ENCODE assay signal across 10 mouse cellular contexts in the genomic region with DNA sequence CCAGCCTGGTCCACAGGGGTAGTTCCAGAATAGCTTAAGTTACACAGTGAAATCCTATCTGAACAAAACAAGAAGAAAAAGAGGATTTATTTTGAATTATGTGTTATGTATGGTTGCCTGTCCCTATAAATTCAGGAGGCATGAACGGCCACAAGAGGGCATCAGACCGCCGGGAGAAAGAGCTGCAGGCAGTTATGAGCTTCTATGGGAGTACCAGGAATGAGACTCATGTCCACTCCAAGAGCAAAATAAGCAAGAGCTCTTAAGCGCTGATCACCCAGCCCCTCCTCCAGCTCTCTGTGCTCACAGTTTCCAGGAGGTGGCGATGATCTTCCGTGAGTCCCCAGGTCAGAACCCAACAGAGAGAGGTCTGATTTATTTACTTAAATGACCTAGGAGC. TPM values are rescaled to one million over a fixed set of nuclear protein-coding genes. Genes with fewer than 3 reads are reported as not detected.
DNase-seq lines count a peak whose midpoint lies in the region; ATAC-seq and TF ChIP-seq lines count a peak whose summit lies in the region.
"Had no signal": no experiment of that assay in that cellular context is flagged by ENCODE, and none has a peak within 500 bp of the region (broad histone marks: within the 10 kb centered on the region; RNA-seq: fewer than 3 reads in every experiment).

No protein-coding gene starts in this region.

- H3K4me2 ChIP-seq in embryonic facial prominence, embryonic 14.5 days (ENCODE audit: low read depth, low read length): no peak overlapping the region
- H3K4me2 ChIP-seq in limb, embryonic 11.5 days (ENCODE audit: low read depth, severe bottlenecking): no peak overlapping the region
- H3K4me2 ChIP-seq: liver, embryonic 13.5 days had no signal

- peaks cover 5% of the 10 kb centered on the region; the same call in 1 of the 2 replicates for H3K9me3 ChIP-seq in E14TG2a.4 (ENCODE audit: low read length)
- no peaks in the 10 kb centered on the region for H3K9me3 ChIP-seq in embryonic facial prominence, embryonic 14.5 days (ENCODE audit: control insufficient read depth, low read length)
- H3K9me3 ChIP-seq in limb, embryonic 11.5 days (ENCODE audit: control insufficient read depth, low read length): no peaks in the 10 kb centered on the region
- H3K9me3 ChIP-seq: liver, embryonic 13.5 days had no signal

- H3K4me3 ChIP-seq in E14TG2a.4 (replicated peaks; ENCODE audit: low read length): no peak overlapping the region
- no peak overlapping the region for H3K4me3 ChIP-seq in embryonic facial prominence, embryonic 14.5 days (ENCODE audit: low read depth, low read length)
- no peak overlapping the region for H3K4me3 ChIP-seq in limb, embryonic 11.5 days (ENCODE audit: low read depth, low read length)
- H3K4me3 ChIP-seq: erythroblast, embryonic 14.5 days; liver, embryonic 13.5 days had no signal

- H3K27ac ChIP-seq in embryonic facial prominence, embryonic 14.5 days (replicated peaks; ENCODE audit: low read depth, low read length): no peak overlapping the region
- H3K27ac ChIP-seq in limb, embryonic 11.5 days (replicated peaks; ENCODE audit: low read depth, low read length): no peak overlapping the region
- H3K27ac ChIP-seq: liver, embryonic 13.5 days had no signal

- ATAC-seq in embryonic facial prominence, embryonic 14.5 days (ENCODE audit: low read depth): 0 out of 2 replicates have a peak, but pooled peaks have one; percentile 30
- no peak for ATAC-seq in limb, embryonic 11.5 days (ENCODE audit: insufficient number of reproducible peaks, low FRiP score, low TSS enrichment, low read depth)
- no peak for ATAC-seq in activated CD4-positive, CD25-positive, alpha-beta regulatory T cell, adult 4 months

- DNase-seq in layer of hippocampus, adult 11-12 months (ENCODE audit: low spot score): peak; percentile 72
- DNase-seq in layer of hippocampus, postnatal 14 days (ENCODE audit: low spot score in 2 of 2): no peak
- peak; percentile 83 for DNase-seq in adrenal gland, postnatal 10 days
- peak; percentile 63 for DNase-seq in embryonic facial prominence, embryonic 14.5 days (ENCODE audit: low spot score)
- DNase-seq in limb, embryonic 11.5 days (ENCODE audit: low spot score): peak; percentile 78
- peak; percentile 71 for DNase-seq in right cerebral cortex, postnatal 14 days
- DNase-seq: liver, embryonic 13.5 days had no signal

- peak; percentile 84 for TF ChIP-seq CTCF in E14TG2a.4 (conservative IDR thresholded peaks at IDR 0.05; ENCODE audit: low read length)

- no peak overlapping the region for H3K9ac ChIP-seq in embryonic facial prominence, embryonic 14.5 days (ENCODE audit: low read depth, low read length)
- no peak overlapping the region for H3K9ac ChIP-seq in limb, embryonic 11.5 days (ENCODE audit: low read length)
- H3K9ac ChIP-seq: liver, embryonic 13.5 days had no signal

- WGBS in embryonic facial prominence, embryonic 14.5 days: 4% methylated on average over 6 of the region's 6 CpGs
- 5% methylated on average over 6 of the region's 6 CpGs for WGBS in limb, embryonic 11.5 days

- H3K27me3 ChIP-seq in E14TG2a.4 (ENCODE audit: insufficient read depth, low read length): no peaks in the 10 kb centered on the region
- H3K27me3 ChIP-seq in embryonic facial prominence, embryonic 14.5 days (replicated peaks; ENCODE audit: control insufficient read depth, insufficient read depth, low read length): no peaks in the 10 kb centered on the region
- H3K27me3 ChIP-seq in limb, embryonic 11.5 days (ENCODE audit: control insufficient read depth, insufficient read depth, low read length): no peaks in the 10 kb centered on the region

- no peaks in the 10 kb centered on the region for H3K36me3 ChIP-seq in E14TG2a.4 (ENCODE audit: insufficient read depth, low read length)
- no peaks in the 10 kb centered on the region for H3K36me3 ChIP-seq in embryonic facial prominence, embryonic 14.5 days (ENCODE audit: control insufficient read depth, insufficient read depth, low read length)
- no peaks in the 10 kb centered on the region for H3K36me3 ChIP-seq in limb, embryonic 11.5 days (ENCODE audit: control insufficient read depth, insufficient read depth, low read length)
- H3K36me3 ChIP-seq: liver, embryonic 13.5 days had no signal

- H3K4me1 ChIP-seq in E14TG2a.4 (replicated peaks; ENCODE audit: low read depth, low read length): peaks cover 22% of the 10 kb centered on the region
- H3K4me1 ChIP-seq in embryonic facial prominence, embryonic 14.5 days (ENCODE audit: control insufficient read depth, insufficient read depth, low read length): no peaks in the 10 kb centered on the region
- H3K4me1 ChIP-seq in limb, embryonic 11.5 days (ENCODE audit: control insufficient read depth, insufficient read depth, low read length): no peaks in the 10 kb centered on the region
- H3K4me1 ChIP-seq: liver, embryonic 13.5 days had no signal

RNA-seq across cellular contexts. Expression of a gene that starts 15.3 kb away (rescaled TPM):
- total RNA-seq in layer of hippocampus, postnatal 14 days (2021): 10 to 100 TPM; 12.1 to 13.5 TPM
- total RNA-seq in adrenal gland, postnatal 10 days (2021): 1 to 10 TPM; 3.5 to 5.1 TPM
- polyA plus RNA-seq in embryonic facial prominence, embryonic 14.5 days (2014; fragmentation: Nextera tagmentation; extraction: Ambion mirVana): 2.4 and 3.4 TPM in 2 replicates
- 12.5 and 12.6 TPM in 2 replicates for polyA plus RNA-seq in limb, embryonic 11.5 days (2014; fragmentation: Nextera tagmentation; extraction: Ambion mirVana)
- under 1 TPM; 0.40 to 0.61 TPM for polyA plus RNA-seq in activated CD4-positive, CD25-positive, alpha-beta regulatory T cell, adult 4 months (2017; shearing (Covaris generic))

RNA-seq across cellular contexts. Expression of a gene that starts 18.4 kb away (rescaled TPM):
- total RNA-seq in layer of hippocampus, postnatal 14 days (2021): 10 to 100 TPM; 72.8 to 83.8 TPM
- total RNA-seq in adrenal gland, postnatal 10 days (2021): 10 to 100 TPM; 36.1 to 48.2 TPM
- 3.5 and 4.5 TPM in 2 replicates for polyA plus RNA-seq in embryonic facial prominence, embryonic 14.5 days (2014; fragmentation: Nextera tagmentation; extraction: Ambion mirVana)
- 4.0 and 4.1 TPM in 2 replicates for polyA plus RNA-seq in limb, embryonic 11.5 days (2014; fragmentation: Nextera tagmentation; extraction: Ambion mirVana)
- polyA plus RNA-seq in activated CD4-positive, CD25-positive, alpha-beta regulatory T cell, adult 4 months (2017; shearing (Covaris generic)): 10 to 100 TPM; 13.9 to 15.2 TPM

RNA-seq across cellular contexts. Expression of a gene that starts 40.8 kb away (rescaled TPM):
- 10 to 100 TPM; 47.1 to 50.2 TPM for total RNA-seq in layer of hippocampus, postnatal 14 days (2021)
- 100 to 1,000 TPM; 260 to 277 TPM for total RNA-seq in adrenal gland, postnatal 10 days (2021)
- polyA plus RNA-seq in embryonic facial prominence, embryonic 14.5 days (2014; fragmentation: Nextera tagmentation; extraction: Ambion mirVana): 24.5 and 29.3 TPM in 2 replicates
- 8.8 and 10.9 TPM in 2 replicates for polyA plus RNA-seq in limb, embryonic 11.5 days (2014; fragmentation: Nextera tagmentation; extraction: Ambion mirVana)
- polyA plus RNA-seq in activated CD4-positive, CD25-positive, alpha-beta regulatory T cell, adult 4 months (2017; shearing (Covaris generic)): 10 to 100 TPM; 91.3 to 99.5 TPM
- polyA plus RNA-seq: erythroblast, embryonic 14.5 days had no signal

RNA-seq across cellular contexts. Expression of a gene that starts 55.5 kb away (rescaled TPM):
- 10 to 100 TPM; 29.9 to 32.7 TPM for total RNA-seq in layer of hippocampus, postnatal 14 days (2021)
- total RNA-seq in adrenal gland, postnatal 10 days (2021): 10 to 100 TPM; 29.7 to 41.0 TPM
- 12.7 and 13.2 TPM in 2 replicates for polyA plus RNA-seq in embryonic facial prominence, embryonic 14.5 days (2014; fragmentation: Nextera tagmentation; extraction: Ambion mirVana)
- polyA plus RNA-seq in limb, embryonic 11.5 days (2014; fragmentation: Nextera tagmentation; extraction: Ambion mirVana): 23.3 and 25.4 TPM in 2 replicates
- polyA plus RNA-seq in activated CD4-positive, CD25-positive, alpha-beta regulatory T cell, adult 4 months (2017; shearing (Covaris generic)): 1 to 10 TPM; 3.1 to 4.7 TPM

RNA-seq across cellular contexts. Expression of a gene that starts 58.4 kb away (rescaled TPM):
- 100 to 1,000 TPM; 140 to 149 TPM for total RNA-seq in layer of hippocampus, postnatal 14 days (2021)
- 100 to 1,000 TPM; 231 to 234 TPM for total RNA-seq in adrenal gland, postnatal 10 days (2021)
- 474 and 478 TPM in 2 replicates for polyA plus RNA-seq in embryonic facial prominence, embryonic 14.5 days (2014; fragmentation: Nextera tagmentation; extraction: Ambion mirVana)
- 546 and 550 TPM in 2 replicates for polyA plus RNA-seq in limb, embryonic 11.5 days (2014; fragmentation: Nextera tagmentation; extraction: Ambion mirVana)
- polyA plus RNA-seq in activated CD4-positive, CD25-positive, alpha-beta regulatory T cell, adult 4 months (2017; shearing (Covaris generic)): 100 to 1,000 TPM; 422 to 486 TPM

Comparison
In these comparisons a context has a peak if more than half of its experiments do, and no peak if none do; other contexts are left out.
1. DNase-seq: peak in layer of hippocampus, adult 11-12 months (single experiment), adrenal gland, postnatal 10 days (single experiment), embryonic facial prominence, embryonic 14.5 days (single experiment), limb, embryonic 11.5 days (single experiment) and right cerebral cortex, postnatal 14 days (single experiment); none in layer of hippocampus, postnatal 14 days (0 of 2).